Mouse (Mus musculus) heart, postnatal 0 days (tissue): ENCODE data around the gene Plxna2.

Experiments
- CTCF ChIP-seq: IDR thresholded peaks from 2 replicates; pipeline ENCODE4 v1.5.1; 2016; ENCODE audit warnings: antibody characterized with exemption, control low read depth, low read depth
- EP300 ChIP-seq: IDR thresholded peaks from 2 replicates; pipeline ENCODE4 v1.6.1; 2016; ENCODE audit warnings: antibody characterized with exemption, low read depth

DNA sequence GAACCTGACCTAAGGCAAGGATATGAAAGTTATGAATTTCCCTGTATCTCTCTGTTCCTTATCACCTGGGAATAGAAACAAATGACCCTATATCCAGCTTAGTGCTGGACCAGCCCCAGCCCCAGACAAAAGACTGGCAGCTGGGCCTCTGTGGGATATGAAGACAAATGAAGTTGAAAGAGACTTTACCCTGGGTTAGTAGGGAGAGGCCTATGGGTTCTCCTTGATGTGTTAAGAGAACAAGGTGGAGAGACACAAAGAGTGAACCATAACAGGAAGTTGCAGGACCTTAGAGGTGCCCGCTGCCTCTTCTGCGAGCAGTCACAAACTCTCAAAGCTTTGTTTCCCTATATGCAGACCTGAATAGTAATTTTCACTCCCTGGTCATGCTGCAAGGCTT lies 76.8 kb downstream of the Plxna2 start:
- TF ChIP-seq CTCF (no peak), EP300 (no peak)
